Mouse (Mus musculus) lung, embryonic 14.5 days (tissue): ENCODE measurements around the gene Susd3. TPM values are rescaled to one million over a fixed set of nuclear protein-coding genes. Genes with fewer than 3 reads are reported as not detected.

Source experiments
- ATAC-seq: fragments of 200-750 bp; cut with Nextera tagmentation; 2 replicates; pipeline ENCODE4 v1.8.0; 2017; ENCODE audit warnings: mild to moderate bottlenecking, moderate TSS enrichment, moderate library complexity; ENCODE audit not compliant: insufficient read depth
- DNase-seq: peaks from one replicate; pipeline ENCODE4 v3.0.0-alpha.2; 2015
- H3K27ac ChIP-seq: fragments of 300-500 bp; sonication (generic); 2 replicates; pipeline ENCODE4 v1.5.1; 2014; ENCODE audit warnings: low read depth, mild to moderate bottlenecking, moderate library complexity
- H3K27me3 ChIP-seq: fragments of 300-500 bp; sonication (generic); 2 replicates; pipeline ENCODE4 v1.6.1; 2014; ENCODE audit warnings: low read length, control low read depth; ENCODE audit not compliant: insufficient read depth
- H3K36me3 ChIP-seq: fragments of 300-500 bp; sonication (generic); 2 replicates; pipeline ENCODE4 v1.6.1; 2014; ENCODE audit warnings: control low read depth; ENCODE audit not compliant: insufficient read depth
- H3K4me1 ChIP-seq: fragments of 300-500 bp; sonication (generic); 2 replicates; pipeline ENCODE4 v1.6.1; 2014; ENCODE audit warnings: antibody characterized with exemption, control low read depth; ENCODE audit not compliant: insufficient read depth
- H3K4me2 ChIP-seq: fragments of 300-500 bp; sonication (generic); 2 replicates; pipeline ENCODE4 v1.6.1; 2014; ENCODE audit warnings: mild to moderate bottlenecking
- H3K4me3 ChIP-seq: fragments of 300-500 bp; sonication (generic); 2 replicates; pipeline ENCODE4 v1.5.1; 2014; ENCODE audit warnings: low read depth, low read length
- H3K9ac ChIP-seq: fragments of 300-500 bp; sonication (generic); 2 replicates; pipeline ENCODE4 v1.6.1; 2014
- H3K9me3 ChIP-seq: fragments of 300-500 bp; sonication (generic); 2 replicates; pipeline ENCODE4 v1.6.1; 2016; ENCODE audit warnings: low read depth, low read length, control low read depth
- CTCF ChIP-seq: IDR thresholded peaks from 2 replicates; pipeline ENCODE4 v1.5.1; 2016; ENCODE audit warnings: antibody characterized with exemption, low read depth
- WGBS: fragments of 180-500 bp; shearing (Covaris S2); extraction: QIAGEN DNeasy Blood & Tissue Kit; methylation state at CpG from one replicate; pipeline ENCODE4 v1.1.7; 2014; 5-methylcytosine and 5-hydroxymethylcytosine counted together
- polyA plus RNA-seq: library from polyadenylated mRNA; unstranded; fragments of >200 nt; fragmentation: Nextera tagmentation; extraction: Ambion mirVana; gene quantifications from 2 replicates; pipeline ENCODE4 v1.2.1, GENCODE M21; 2014

Gene Susd3
- polyA plus RNA-seq, 1 experiment from 2014 or later: 1.7 TPM

- 43% methylated on average over 5 of the region's 5 CpGs for WGBS
- no peaks in the 10 kb centered on the region for H3K9me3 ChIP-seq
- peaks cover 13% of the 10 kb centered on the region; the same call in 1 of the 2 replicates for H3K4me1 ChIP-seq
- H3K36me3 ChIP-seq: peaks cover 5% of the 10 kb centered on the region; the same call in 1 of the 2 replicates
- no peaks in the 10 kb centered on the region for H3K27me3 ChIP-seq
- no peak overlapping the region for H3K4me3 ChIP-seq
- no peak overlapping the region for H3K27ac ChIP-seq
- TF ChIP-seq CTCF: no peak
- no peak overlapping the region for H3K9ac ChIP-seq
- H3K4me2 ChIP-seq: no peak overlapping the region
- DNase-seq: no peak
- no peak for ATAC-seq
Observed at GRCm38 (mm10) chr13:49191673-49192035, 56.9 kb downstream of the Susd3 start.

GRCm38 (mm10) chr13:49190876-49191672 is 57.4 kb downstream of the Susd3 start:
- whole genome bisulfite sequencing: 66% methylated on average over 7 of the region's 7 CpGs
- DNase-seq: no peak
- no peak overlapping the region for H3K27ac ChIP-seq

DNA sequence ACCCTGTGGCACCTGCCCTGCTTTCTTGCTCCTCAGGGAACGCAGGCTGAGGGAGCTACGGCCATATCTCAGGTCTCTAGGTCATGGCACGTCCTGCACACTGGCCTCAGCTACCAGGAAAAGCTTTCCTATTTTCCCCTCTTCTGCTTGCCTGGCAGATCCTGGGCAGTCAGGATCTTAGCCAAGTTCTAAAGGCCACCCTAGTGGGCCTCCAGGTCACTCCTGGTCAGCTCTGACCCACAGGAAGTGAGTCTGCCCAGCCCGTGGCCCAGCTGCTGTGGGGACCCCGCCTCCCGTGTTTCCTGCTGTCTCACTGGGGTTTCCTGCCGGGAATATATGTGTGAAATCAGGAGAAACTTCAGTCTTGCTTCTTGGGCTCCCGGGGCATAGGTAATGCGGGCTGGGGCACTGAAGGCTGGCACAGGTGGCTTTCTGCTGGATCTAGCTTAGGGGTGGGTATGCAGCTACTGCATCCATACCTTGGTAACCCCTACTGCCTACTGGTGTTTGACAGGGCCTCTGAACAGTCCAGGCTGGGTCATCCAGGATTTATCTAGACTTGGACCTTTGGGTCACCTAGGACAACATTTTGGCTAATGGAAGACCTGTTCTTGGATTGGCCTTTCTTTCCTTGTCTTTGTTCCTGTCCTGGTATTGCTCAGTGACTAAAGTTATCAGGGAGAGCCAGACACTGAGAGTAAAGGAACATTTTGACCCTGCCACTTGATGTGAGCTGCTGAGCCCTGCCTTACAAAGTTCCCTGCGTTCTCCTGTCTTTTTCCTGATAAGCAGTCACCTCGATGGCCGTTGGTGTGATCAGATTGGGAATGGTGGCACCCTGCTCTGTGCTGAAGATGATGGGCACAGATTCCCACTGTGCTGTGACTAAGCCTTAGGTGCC is 58.3 kb downstream of the Susd3 start:
- ATAC-seq (no peak), DNase-seq (peak; percentile 35)
- TF ChIP-seq CTCF: no peak
- H3K27me3 ChIP-seq: no peaks in the 10 kb centered on the region
- H3K4me1 ChIP-seq: peaks cover 13% of the 10 kb centered on the region; the same call in 1 of the 2 replicates
- no peaks in the 10 kb centered on the region for H3K36me3 ChIP-seq
- H3K4me2 ChIP-seq: 0 out of 2 replicates have a peak overlapping the region, but pooled peaks have one; percentile 2
- no peaks in the 10 kb centered on the region for H3K9me3 ChIP-seq
- H3K9ac ChIP-seq: no peak overlapping the region
- no peak overlapping the region for H3K4me3 ChIP-seq
- WGBS: 51% methylated on average over 12 of the region's 12 CpGs
- H3K27ac ChIP-seq: no peak overlapping the region

More at GRCm38 (mm10) chr13:49190876-49191672, 57.4 kb downstream of the Susd3 start:
- H3K36me3 ChIP-seq: peaks cover 5% of the 10 kb centered on the region; the same call in 1 of the 2 replicates
- H3K27me3 ChIP-seq: no peaks in the 10 kb centered on the region
- ATAC-seq: no peak
- H3K4me3 ChIP-seq: no peak overlapping the region
- no peaks in the 10 kb centered on the region for H3K9me3 ChIP-seq
- H3K4me2 ChIP-seq: no peak overlapping the region
- H3K9ac ChIP-seq: no peak overlapping the region
- H3K4me1 ChIP-seq: peaks cover 13% of the 10 kb centered on the region; the same call in 1 of the 2 replicates
- TF ChIP-seq CTCF: no peak

GRCm38 (mm10) chr13:49188966-49189360 is 59.5 kb downstream of the Susd3 start:
- WGBS: 52% methylated on average over 2 of the region's 2 CpGs
- no peak for ATAC-seq

GRCm38 (mm10) chr13:49188219-49188965 is 60.1 kb downstream of the Susd3 start:
- Histone ChIP-seq H3K9ac (peak overlapping the region; percentile 69), H3K4me2 (peak overlapping the region; percentile 100), H3K4me1 (peaks cover 13% of the 10 kb centered on the region; the same call in 1 of the 2 replicates), H3K27me3 (no peaks in the 10 kb centered on the region), H3K36me3 (no peaks in the 10 kb centered on the region), H3K9me3 (no peaks in the 10 kb centered on the region), H3K4me3 (peak overlapping the region; percentile 78), H3K27ac (no peak overlapping the region)
- TF ChIP-seq CTCF: no peak
- ATAC-seq (no peak; the same call in 1 of the 2 replicates), DNase-seq (no peak)
- 25% methylated on average over 15 of the region's 15 CpGs for WGBS

More at GRCm38 (mm10) chr13:49188966-49189360, 59.5 kb downstream of the Susd3 start:
- TF ChIP-seq CTCF: no peak
- peak overlapping the region; percentile 100; the same call in 1 of the 2 replicates for H3K4me2 ChIP-seq
- H3K4me3 ChIP-seq: no peak overlapping the region
- H3K9me3 ChIP-seq: no peaks in the 10 kb centered on the region
- DNase-seq: no peak
- H3K27ac ChIP-seq: no peak overlapping the region
- no peak overlapping the region for H3K9ac ChIP-seq
- H3K27me3 ChIP-seq: no peaks in the 10 kb centered on the region
- no peaks in the 10 kb centered on the region for H3K36me3 ChIP-seq
- H3K4me1 ChIP-seq: peaks cover 13% of the 10 kb centered on the region; the same call in 1 of the 2 replicates
